Mouse (Mus musculus): Measurements from ENCODE around the gene Hadh. TPM values are rescaled to one million over a fixed set of nuclear protein-coding genes. Genes with fewer than 3 reads are reported as not detected.

The Hadh gene
- total and polyA plus RNA-seq, 3 experiments, result 39.1 to 66.9 TPM; not detected in 1

- peaks cover 2% of the 10 kb centered on the region in 2 experiments; a peak in 1 of 4 replicates for H3K4me1 ChIP-seq (ENCODE audit: control insufficient read depth in 1 of 2, insufficient read depth in 2 of 2, low read length in 2 of 2)
Observed at GRCm38 (mm10) chr3:131299078-131299477, 27.2 kb upstream of the Hadh start.

GRCm38 (mm10) chr3:131296893-131297292 is 25.0 kb upstream of the Hadh start:
- Histone ChIP-seq H3K9ac (ENCODE audit: control insufficient read depth, low read depth, low read length, poor library complexity, severe bottlenecking) (no peak overlapping the region), H3K9me3 (replicated peaks; ENCODE audit: insufficient read depth, low read length) (no peaks in the 10 kb centered on the region), H3K4me3 (ENCODE audit: control insufficient read depth in 1 of 2, insufficient read depth in 1 of 2, low read depth in 2 of 2, low read length in 2 of 2) (no peak overlapping the region), H3K79me2 (ENCODE audit: control insufficient read depth, insufficient read depth, low read length, poor library complexity) (no peaks in the 10 kb centered on the region), H3K27me3 (ENCODE audit: control insufficient read depth in 1 of 2, insufficient read depth in 2 of 2, low read length in 2 of 2) (no peaks in the 10 kb centered on the region), H3K36me3 (ENCODE audit: control insufficient read depth in 1 of 2, insufficient read depth in 2 of 2, low read length in 2 of 2) (peaks cover 0 to 2% of the 10 kb centered on the region in 2 experiments; a peak in 2 of 4 replicates), H3K27ac (ENCODE audit: control insufficient read depth, low read depth, low read length) (no peak overlapping the region), H3K4me1 (ENCODE audit: control insufficient read depth in 1 of 2, insufficient read depth in 2 of 2, low read length in 2 of 2) (peaks cover 0 to 6% of the 10 kb centered on the region in 2 experiments; a peak in 2 of 4 replicates)
- DNase-seq (ENCODE audit: low read depth, low spot score), result no peak
- no peak for TF ChIP-seq SIN3A (IDR thresholded peaks at IDR 0.05; ENCODE audit: low read length)
- no peak for TF ChIP-seq BHLHE40 (IDR thresholded peaks at IDR 0.05; ENCODE audit: borderline replicate concordance, low read depth, low read length)
- TF ChIP-seq NELFE (IDR thresholded peaks at IDR 0.05; ENCODE audit: low read depth, low read length), result no peak
- TF ChIP-seq ZKSCAN1 (IDR thresholded peaks at IDR 0.05; ENCODE audit: low read depth, low read length), result no peak
- TF ChIP-seq MAZ (IDR thresholded peaks at IDR 0.05; ENCODE audit: low read depth, low read length), result no peak
- no peak for TF ChIP-seq E2F4 (IDR thresholded peaks at IDR 0.05; ENCODE audit: borderline replicate concordance, low read depth, low read length)
- TF ChIP-seq CTCF (IDR thresholded peaks at IDR 0.05 in 2 of 3, conservative IDR thresholded peaks at IDR 0.05 in 1 of 3; ENCODE audit: control insufficient read depth in 1 of 3, insufficient read depth in 1 of 3, low read depth in 2 of 3, low read length in 3 of 3, poor library complexity in 1 of 3, severe bottlenecking in 1 of 3), result no peak
- TF ChIP-seq SMC3 (IDR thresholded peaks at IDR 0.05; ENCODE audit: low read depth, low read length), result no peak
- no peak for TF ChIP-seq MAX (IDR thresholded peaks at IDR 0.05; ENCODE audit: low read length)
- no peak for TF ChIP-seq RAD21 (IDR thresholded peaks at IDR 0.05; ENCODE audit: low read depth, low read length)
- TF ChIP-seq POLR2AphosphoS2 (IDR thresholded peaks at IDR 0.05; ENCODE audit: low read length), result no peak
- no peak for TF ChIP-seq ZC3H11A (IDR thresholded peaks at IDR 0.05; ENCODE audit: low read depth, low read length)
- no peak for TF ChIP-seq ELF1 (IDR thresholded peaks at IDR 0.05; ENCODE audit: low read depth, low read length)
- TF ChIP-seq TBP (IDR thresholded peaks at IDR 0.05; ENCODE audit: low read depth, low read length), result no peak
- no peak for TF ChIP-seq MXI1 (IDR thresholded peaks at IDR 0.05; ENCODE audit: low read depth, low read length)
- TF ChIP-seq TCF12 (IDR thresholded peaks at IDR 0.05; ENCODE audit: low read depth, low read length), result no peak
- TF ChIP-seq USF1 (IDR thresholded peaks at IDR 0.05; ENCODE audit: low read depth, low read length), result no peak
- no peak for TF ChIP-seq KAT2A (conservative IDR thresholded peaks at IDR 0.05; ENCODE audit: low read depth, low read length)
- no peak for TF ChIP-seq USF2 (IDR thresholded peaks at IDR 0.05; ENCODE audit: borderline replicate concordance in 1 of 2, insufficient read depth in 1 of 2, low read depth in 1 of 2, low read length in 2 of 2)

More at GRCm38 (mm10) chr3:131299078-131299477, 27.2 kb upstream of the Hadh start:
- no peak for DNase-seq (ENCODE audit: low read depth, low spot score)
- Histone ChIP-seq H3K79me2 (ENCODE audit: control insufficient read depth, insufficient read depth, low read length, poor library complexity) (peaks cover 5% of the 10 kb centered on the region; the same call in 1 of the 2 replicates), H3K27ac (ENCODE audit: control insufficient read depth, low read depth, low read length) (no peak overlapping the region), H3K4me3 (ENCODE audit: control insufficient read depth in 1 of 2, insufficient read depth in 1 of 2, low read depth in 2 of 2, low read length in 2 of 2) (no peak overlapping the region), H3K9ac (ENCODE audit: control insufficient read depth, low read depth, low read length, poor library complexity, severe bottlenecking) (no peak overlapping the region), H3K9me3 (replicated peaks; ENCODE audit: insufficient read depth, low read length) (no peaks in the 10 kb centered on the region), H3K27me3 (ENCODE audit: control insufficient read depth in 1 of 2, insufficient read depth in 2 of 2, low read length in 2 of 2) (no peaks in the 10 kb centered on the region), H3K36me3 (ENCODE audit: control insufficient read depth in 1 of 2, insufficient read depth in 2 of 2, low read length in 2 of 2) (peaks cover 0 to 3% of the 10 kb centered on the region in 2 experiments; a peak in 2 of 4 replicates)
- no peak for TF ChIP-seq ZNF384 (IDR thresholded peaks at IDR 0.05; ENCODE audit: low read depth, low read length)
- TF ChIP-seq KAT2A (conservative IDR thresholded peaks at IDR 0.05; ENCODE audit: low read depth, low read length), result no peak
- TF ChIP-seq EP300 (IDR thresholded peaks at IDR 0.05; ENCODE audit: low read depth in 1 of 2, low read length in 2 of 2), result no peak
- TF ChIP-seq MYC (IDR thresholded peaks at IDR 0.05; ENCODE audit: low read depth, low read length), result no peak
- no peak for TF ChIP-seq MEF2A (IDR thresholded peaks at IDR 0.05; ENCODE audit: extremely low read depth, insufficient replicate concordance, low read depth, low read length, poor library complexity, severe bottlenecking)
- TF ChIP-seq MXI1 (IDR thresholded peaks at IDR 0.05; ENCODE audit: low read depth, low read length), result no peak
- no peak for TF ChIP-seq MAZ (IDR thresholded peaks at IDR 0.05; ENCODE audit: low read depth, low read length)
- no peak for TF ChIP-seq TAL1 (IDR thresholded peaks at IDR 0.05; ENCODE audit: low read length)
- no peak for TF ChIP-seq MAX (IDR thresholded peaks at IDR 0.05; ENCODE audit: low read length)
- no peak for TF ChIP-seq CTCF (IDR thresholded peaks at IDR 0.05 in 2 of 3, conservative IDR thresholded peaks at IDR 0.05 in 1 of 3; ENCODE audit: control insufficient read depth in 1 of 3, insufficient read depth in 1 of 3, low read depth in 2 of 3, low read length in 3 of 3, poor library complexity in 1 of 3, severe bottlenecking in 1 of 3)
- no peak for TF ChIP-seq MYB (IDR thresholded peaks at IDR 0.05; ENCODE audit: low read depth, low read length)
- no peak for TF ChIP-seq GABPA (IDR thresholded peaks at IDR 0.05; ENCODE audit: low read depth, low read length)
- no peak for TF ChIP-seq ELF1 (IDR thresholded peaks at IDR 0.05; ENCODE audit: low read depth, low read length)

Data from MEL (cell line).